Mouse (Mus musculus) G1E (cell line): ENCODE results near the gene Gm47841. TPM values are rescaled to one million over a fixed set of nuclear protein-coding genes. Genes with fewer than 3 reads are reported as not detected.

ENCODE experiments used
- ATAC-seq: 2 replicates; pipeline ENCODE4 v1.8.0; 2016; ENCODE audit warnings: mild to moderate bottlenecking; ENCODE audit not compliant: insufficient number of reproducible peaks, poor library complexity, low FRiP score, severe bottlenecking; ENCODE audit errors: extremely low read depth
- DNase-seq: peaks from one replicate; pipeline ENCODE4 v3.0.0; 2012; ENCODE audit warnings: low spot score
- H3K27me3 ChIP-seq: 2 replicates; pipeline ENCODE4 v1.6.1; 2012; ENCODE audit warnings: mild to moderate bottlenecking, low read length, inconsistent platforms; ENCODE audit not compliant: insufficient read depth
- H3K36me3 ChIP-seq: replicated peaks from 2 replicates; pipeline ENCODE3; 2012; ENCODE audit warnings: mild to moderate bottlenecking, inconsistent platforms
- H3K4me1 ChIP-seq: 2 replicates; pipeline ENCODE4 v1.6.1; 2012; ENCODE audit warnings: low read depth, low read length, inconsistent platforms, mixed read lengths; ENCODE audit not compliant: insufficient read depth
- H3K4me3 ChIP-seq: 2 replicates; pipeline ENCODE4 v1.5.1; 2012; ENCODE audit warnings: low read depth, mild to moderate bottlenecking, inconsistent platforms, low read length, moderate library complexity, mixed read lengths
- H3K9me3 ChIP-seq: replicated peaks from 2 replicates; pipeline ENCODE4 v1.6.1; 2012; ENCODE audit warnings: inconsistent platforms
- CTCF ChIP-seq: IDR thresholded peaks from 2 replicates; pipeline ENCODE4 v1.5.1; 2012; ENCODE audit warnings: low read depth, low read length, inconsistent platforms, mixed read lengths
- GATA1 ChIP-seq: IDR thresholded peaks from 2 replicates; pipeline ENCODE4 v1.6.1; 2012; ENCODE audit warnings: borderline replicate concordance, low read length, inconsistent platforms, mixed read lengths
- GATA2 ChIP-seq: IDR thresholded peaks from 2 replicates; pipeline ENCODE4 v1.6.1; 2012; ENCODE audit warnings: low read depth, low read length, inconsistent platforms, borderline replicate concordance
- POLR2AphosphoS5 ChIP-seq: IDR thresholded peaks from 2 replicates; pipeline ENCODE4 v1.6.1; 2012; ENCODE audit warnings: low read depth, low read length, inconsistent platforms; ENCODE audit not compliant: insufficient replicate concordance
- TAL1 ChIP-seq: conservative IDR thresholded peaks from 2 replicates; pipeline ENCODE4 v1.6.1; 2012; ENCODE audit warnings: low read depth, low read length, inconsistent platforms, mixed read lengths
- polyA plus RNA-seq: library from polyadenylated mRNA; stranded (reverse); fragments of >175 nt; gene quantifications from 2 replicates; pipeline ENCODE4 v1.2.3, GENCODE M21; 2012
- total RNA-seq, 2 experiments: library from RNA; stranded (forward) in 1 of 2; stranded (reverse) in 1 of 2; fragments of 200-1000 nt in 1 of 2; fragments of >200 nt in 1 of 2; fragmentation: Nextera tagmentation in 1 of 2; gene quantifications; 2 replicates each; pipeline ENCODE4 v1.2.3; 2014 to 2017

The Gm47841 gene
- total and polyA plus RNA-seq, 3 experiments: not detected

- H3K9me3 ChIP-seq: peaks cover 85% of the 10 kb centered on the region
- no peak overlapping the region; the same call in 1 of the 2 replicates for H3K4me3 ChIP-seq
- H3K36me3 ChIP-seq: no peaks in the 10 kb centered on the region
- no peaks in the 10 kb centered on the region for H3K4me1 ChIP-seq
- DNase-seq: no peak
- H3K27me3 ChIP-seq: no peaks in the 10 kb centered on the region
- TF ChIP-seq TAL1: no peak
- no peak for ATAC-seq
Measured at GRCm38 (mm10) chr15:101080031-101080520, 32.9 kb upstream of the Gm47841 start.

GRCm38 (mm10) chr15:101078731-101079156 is 31.5 kb upstream of the Gm47841 start:
- Histone ChIP-seq H3K27me3 (no peaks in the 10 kb centered on the region), H3K9me3 (peaks cover 87% of the 10 kb centered on the region), H3K4me1 (no peaks in the 10 kb centered on the region), H3K4me3 (no peak overlapping the region; the same call in 1 of the 2 replicates), H3K36me3 (no peaks in the 10 kb centered on the region)
- no peak for TF ChIP-seq TAL1
- no peak for TF ChIP-seq GATA1
- no peak for TF ChIP-seq POLR2AphosphoS5
- TF ChIP-seq GATA2: no peak
- TF ChIP-seq CTCF: no peak
- DNase-seq (no peak), ATAC-seq (no peak)

DNA sequence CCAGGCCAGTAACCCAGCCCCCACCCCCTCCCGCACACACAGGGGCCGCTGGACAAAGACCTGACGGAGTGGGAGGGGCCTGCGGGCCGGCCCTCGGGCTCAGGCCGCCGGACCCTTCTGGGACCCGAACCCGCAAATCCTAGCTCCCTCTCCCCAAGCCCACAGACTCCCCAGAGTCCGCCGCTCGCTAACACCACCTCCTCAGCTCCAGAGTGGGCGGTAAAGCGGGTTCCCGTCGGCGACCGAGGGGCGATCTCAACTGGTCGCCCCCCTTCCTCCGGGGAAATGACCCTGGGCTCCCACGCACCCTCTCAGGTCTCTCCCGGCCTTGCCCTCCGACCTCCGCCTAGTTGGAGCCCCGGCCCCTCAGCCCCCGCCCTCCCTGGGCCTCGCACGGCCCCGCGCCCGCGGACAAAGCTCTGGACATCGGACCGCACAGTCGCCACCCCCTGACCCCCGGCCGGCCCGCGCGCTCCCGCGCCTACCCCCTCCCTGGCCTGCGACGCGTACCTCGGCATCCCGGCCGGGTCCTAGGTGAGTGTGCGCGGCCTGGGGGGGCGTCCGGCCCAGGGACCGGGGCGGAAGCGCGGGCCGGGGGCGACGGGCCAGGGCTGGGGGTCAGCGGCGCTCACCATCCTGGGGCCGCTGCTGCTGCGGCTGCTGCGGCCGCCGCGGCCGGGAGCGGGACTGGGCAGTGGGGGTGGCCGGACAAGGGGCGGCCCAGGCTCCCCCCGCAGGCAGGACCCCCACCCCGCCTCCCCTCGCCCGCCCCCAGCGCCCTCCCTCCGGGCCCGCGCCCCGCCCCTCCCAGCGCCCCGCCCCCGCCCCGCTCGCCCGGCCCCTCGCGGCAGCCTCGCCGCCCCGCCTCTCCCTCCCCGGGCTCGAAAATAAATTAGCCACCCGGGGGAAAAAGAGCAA is 30.9 kb upstream of the Gm47841 start, which contains the start of gene Fignl2:
Gene Fignl2 (minus strand): TSS at position 755 of the 918 bp plus-strand sequence.
- no peaks in the 10 kb centered on the region for H3K27me3 ChIP-seq

DNA sequence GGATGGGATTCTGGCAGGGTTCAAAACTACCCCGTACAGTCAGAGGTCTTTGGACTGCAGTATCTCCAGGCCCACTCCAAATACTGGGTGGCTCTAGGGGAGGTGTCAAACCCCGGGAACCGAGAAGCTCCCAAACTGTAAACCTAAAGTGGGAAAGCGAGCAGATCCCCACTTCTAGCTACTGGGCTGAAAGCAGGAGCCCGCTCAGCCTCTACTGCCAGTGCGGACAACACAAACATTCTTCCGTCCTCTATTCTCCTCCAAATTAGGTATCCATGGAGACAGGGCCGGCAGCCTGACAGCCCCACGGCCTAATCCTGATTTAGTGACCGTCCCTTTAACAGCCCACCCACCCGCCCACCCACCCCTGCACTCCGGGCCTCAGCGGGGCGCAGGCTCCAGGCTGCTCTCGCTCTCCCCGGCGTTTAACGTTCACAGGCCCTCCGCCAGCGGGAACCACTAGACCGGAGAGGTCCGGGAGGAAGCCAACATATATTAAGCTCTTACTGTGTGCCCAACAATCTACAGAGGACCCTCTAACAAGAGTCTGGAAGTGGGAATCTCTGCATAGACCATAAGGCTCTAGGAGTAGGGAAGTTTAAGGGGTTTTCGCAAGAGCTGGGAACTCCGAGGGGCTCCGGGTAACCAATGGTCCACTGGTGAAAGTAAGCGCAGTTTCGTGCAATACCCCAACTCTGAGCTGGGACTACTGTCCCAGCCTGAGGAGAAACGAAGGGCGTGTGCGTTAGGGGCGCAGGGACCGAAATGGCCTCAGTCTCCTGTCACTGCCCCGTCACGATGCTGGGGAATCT is 30.0 kb upstream of the Gm47841 start:
- Histone ChIP-seq H3K36me3 (no peaks in the 10 kb centered on the region), H3K27me3 (no peaks in the 10 kb centered on the region), H3K9me3 (peaks cover 92% of the 10 kb centered on the region), H3K4me1 (no peaks in the 10 kb centered on the region), H3K4me3 (no peak overlapping the region)
- no peak for TF ChIP-seq GATA2
- TF ChIP-seq CTCF: no peak
- TF ChIP-seq GATA1: no peak
- no peak for TF ChIP-seq TAL1
- no peak for DNase-seq
- no peak for ATAC-seq

More for the DNA sequence above, 30.9 kb upstream of the Gm47841 start, which contains the start of gene Fignl2:
- TF ChIP-seq GATA2: no peak
- no peak for TF ChIP-seq GATA1
- no peak for TF ChIP-seq CTCF
- no peak for TF ChIP-seq POLR2AphosphoS5
- no peak for TF ChIP-seq TAL1
- DNase-seq: no peak
- H3K4me1 ChIP-seq: no peaks in the 10 kb centered on the region
- no peak within 1 kb of the TSS; the same call in 1 of the 2 replicates for H3K4me3 ChIP-seq
- H3K36me3 ChIP-seq: no peaks in the 10 kb centered on the region
- no peak for ATAC-seq
- H3K9me3 ChIP-seq: peaks cover 90% of the 10 kb centered on the region

DNA sequence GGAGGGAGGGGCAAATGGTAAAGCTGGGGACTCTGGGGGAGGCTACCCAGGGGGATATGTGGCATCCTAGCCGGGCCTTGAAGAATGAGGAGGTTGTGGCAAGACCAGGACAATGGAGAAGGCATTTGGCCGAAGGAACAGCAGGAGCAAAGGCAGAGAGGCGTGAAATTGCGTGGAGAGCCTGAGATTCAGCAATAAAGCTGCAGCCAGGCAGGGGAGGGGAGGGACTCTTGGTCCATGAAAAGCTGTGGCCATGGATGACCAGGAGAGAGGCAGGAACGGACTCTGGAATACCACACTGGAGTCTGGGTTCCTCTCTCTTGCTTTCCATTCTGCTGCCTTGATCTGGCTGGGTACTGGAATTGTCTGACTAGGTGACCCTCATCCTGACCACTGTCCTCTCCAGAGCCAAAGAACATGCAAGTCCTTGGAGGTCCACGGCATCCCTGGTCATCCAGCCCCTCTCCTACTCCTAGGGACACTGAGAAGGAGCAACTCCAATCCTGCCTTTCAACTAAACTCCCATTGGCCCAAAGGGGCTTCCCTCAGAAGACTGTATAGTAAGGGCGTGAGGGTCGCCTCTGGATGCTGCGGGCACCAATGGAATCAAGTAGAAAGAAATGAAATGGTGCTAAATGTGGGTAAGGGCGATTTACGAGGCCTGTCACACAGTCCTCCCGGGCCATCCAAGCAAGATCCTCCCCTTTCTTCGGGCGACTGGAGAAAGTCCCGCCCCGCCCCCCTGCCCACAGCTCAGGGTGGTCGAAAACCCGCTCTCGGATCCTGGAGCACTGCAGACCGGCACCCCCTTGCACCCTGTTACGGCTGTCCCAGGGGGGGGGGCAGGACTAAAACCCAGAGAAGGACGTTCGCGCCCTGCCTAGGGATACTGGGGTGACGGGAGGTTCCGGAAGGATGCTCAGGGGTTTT is 29.1 kb upstream of the Gm47841 start:
- Histone ChIP-seq H3K4me3 (no peak overlapping the region), H3K36me3 (no peaks in the 10 kb centered on the region), H3K9me3 (peaks cover 92% of the 10 kb centered on the region), H3K27me3 (no peaks in the 10 kb centered on the region), H3K4me1 (no peaks in the 10 kb centered on the region)
- DNase-seq (no peak), ATAC-seq (no peak)
- no peak for TF ChIP-seq GATA2
- TF ChIP-seq CTCF: no peak
- TF ChIP-seq POLR2AphosphoS5: no peak
- TF ChIP-seq TAL1: no peak
- TF ChIP-seq GATA1: no peak
